Mouse (Mus musculus): ENCODE results near the gene Fam24a.

GRCm38 (mm10) chr7:131356105-131356504 lies 22.4 kb downstream of the Fam24a start:
- TF ChIP-seq GATA1 (IDR thresholded peaks at IDR 0.05; ENCODE audit: borderline replicate concordance, low read length), result no peak
- TF ChIP-seq FLI1 (IDR thresholded peaks at IDR 0.05; ENCODE audit: low read length), result no peak

Measured in megakaryocyte, embryonic 14.5 days (primary cell).